Mouse (Mus musculus) right cerebral cortex, postnatal 36 days (tissue): ENCODE data around the gene Wnt5a.

Experiments used
- DNase-seq, 2 experiments: peaks; one replicate each; pipeline ENCODE4 v3.0.0; 2022; ENCODE audit warnings: low spot score in 2 of 2, mixed read lengths in 1 of 2

The Wnt5a gene

GRCm38 (mm10) chr14:28504101-28505050 is at the start of gene Wnt5a:
TSS of gene Wnt5a (plus strand) at chr14:28504750.
- DNase-seq = no peak

- no peak for DNase-seq
Observed at GRCm38 (mm10) chr14:28456372-28457076, 48.0 kb upstream of the Wnt5a start.

GRCm38 (mm10) chr14:28457428-28457827 is 47.1 kb upstream of the Wnt5a start:
- DNase-seq = no peak

DNA sequence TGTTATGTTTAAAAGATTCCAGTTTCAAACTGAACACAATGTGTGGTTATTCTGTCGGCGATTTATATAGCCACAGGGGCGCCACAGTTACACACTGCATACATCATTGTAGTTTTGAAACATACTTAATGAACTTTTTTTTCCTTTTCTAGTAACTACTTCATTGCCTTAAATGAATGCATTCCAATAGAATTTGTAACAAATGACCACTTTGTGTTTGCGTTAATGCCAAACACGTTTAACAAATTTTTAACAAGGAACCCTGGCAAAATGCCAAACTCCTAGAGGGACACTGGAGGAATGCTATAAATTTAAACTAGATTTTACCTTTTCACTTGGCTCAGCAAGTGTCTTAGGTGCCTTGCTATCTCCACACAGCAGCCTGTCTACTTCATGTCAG is 36.6 kb upstream of the Wnt5a start:
- no peak for DNase-seq

DNA sequence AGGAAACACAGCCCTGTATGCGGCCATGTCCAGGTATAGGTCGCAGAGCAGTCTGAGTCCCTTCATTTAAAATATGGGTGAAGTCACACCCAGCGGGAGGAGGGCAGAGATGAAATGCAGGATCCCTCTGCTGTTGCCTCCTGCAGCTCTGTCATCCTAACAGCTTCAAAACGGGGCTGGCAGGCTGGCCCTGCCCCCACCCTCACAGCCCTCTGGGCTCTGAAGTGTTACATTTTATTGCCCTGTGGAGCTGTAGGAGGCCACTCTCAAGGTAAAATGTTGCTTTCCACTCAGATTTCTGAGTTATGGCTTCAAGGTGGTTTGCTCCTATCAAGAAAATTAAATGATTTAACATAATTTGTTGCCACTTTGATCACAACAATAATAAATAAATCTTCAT is 34.9 kb upstream of the Wnt5a start:
- no peak for DNase-seq

- DNase-seq = no peak
Observed at GRCm38 (mm10) chr14:28470212-28470611, 34.3 kb upstream of the Wnt5a start.

DNA sequence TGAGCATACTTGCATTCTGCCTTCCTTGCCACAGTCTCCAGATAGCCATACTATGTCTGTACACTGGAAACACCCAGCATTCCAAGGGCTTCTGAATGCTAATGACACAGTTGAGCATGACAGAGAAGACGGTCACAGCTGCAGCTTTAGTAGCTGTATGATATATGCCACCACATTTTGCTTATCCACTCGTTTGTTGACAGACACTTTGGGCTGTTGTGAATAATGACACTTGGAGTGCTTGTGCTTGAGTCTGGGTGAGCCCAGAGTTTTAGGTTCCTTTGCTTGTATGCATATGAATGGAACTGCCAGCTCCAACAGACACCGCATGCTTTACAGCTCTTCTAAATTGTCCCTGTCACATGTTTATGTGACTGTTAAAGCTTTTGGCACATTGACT is 29.5 kb upstream of the Wnt5a start:
- no peak for DNase-seq

- no peak for DNase-seq
Observed at GRCm38 (mm10) chr14:28475421-28475820, 29.1 kb upstream of the Wnt5a start.

DNA sequence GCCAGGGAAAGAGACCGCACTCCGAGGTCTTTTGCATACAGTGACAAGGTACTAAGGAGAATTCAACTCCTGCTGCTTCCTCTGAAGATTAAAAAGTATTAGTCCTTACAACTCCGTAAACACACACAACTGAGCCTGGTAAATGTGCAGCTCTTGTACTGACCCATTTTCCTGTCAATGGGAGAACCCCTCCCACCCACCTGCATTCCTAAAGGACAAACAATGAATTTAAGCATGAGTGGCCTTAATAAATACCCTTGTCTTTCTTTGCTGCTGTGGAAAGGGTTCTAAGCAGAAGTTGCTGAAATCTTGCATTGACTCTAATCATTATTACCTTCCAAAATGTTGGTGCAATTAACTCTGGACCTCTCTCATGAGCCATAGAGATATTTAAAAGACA is 27.8 kb upstream of the Wnt5a start:
- no peak for DNase-seq

- DNase-seq = no peak
Observed at GRCm38 (mm10) chr14:28480866-28481265, 23.7 kb upstream of the Wnt5a start.

DNA sequence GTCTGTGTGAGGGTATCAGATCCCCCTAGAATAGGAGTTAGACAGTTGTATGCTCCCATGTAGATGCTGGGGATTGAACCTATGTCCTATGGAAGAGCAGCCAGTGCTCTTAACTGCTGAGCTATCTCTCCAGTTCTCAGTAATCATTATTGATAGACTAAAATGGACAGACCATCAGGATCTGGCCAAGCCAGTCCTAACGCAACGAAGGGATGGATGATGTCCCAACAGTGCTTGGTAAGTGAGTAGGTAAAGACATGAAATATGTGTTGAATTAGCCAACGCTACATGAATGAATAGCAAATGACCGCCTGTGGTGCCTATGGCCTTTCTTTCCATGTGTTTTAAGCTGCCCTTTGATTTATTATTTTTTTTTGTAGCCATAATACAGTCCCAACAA is 10.7 kb upstream of the Wnt5a start:
- DNase-seq = no peak

- no peak for DNase-seq
Observed at GRCm38 (mm10) chr14:28494273-28494672, 10.3 kb upstream of the Wnt5a start.

- DNase-seq = no peak
Observed at GRCm38 (mm10) chr14:28501216-28501878, 3.2 kb upstream of the Wnt5a start.

GRCm38 (mm10) chr14:28503276-28503675 is 1.3 kb upstream of the Wnt5a start:
- DNase-seq = no peak

GRCm38 (mm10) chr14:28505051-28505585 is 568 bp downstream of the Wnt5a start:
- DNase-seq = peak in 1 of 2 experiments; percentile 12

- DNase-seq = peak in 1 of 2 experiments; percentile 9
Observed at GRCm38 (mm10) chr14:28505586-28506375, 1.2 kb downstream of the Wnt5a start.

GRCm38 (mm10) chr14:28506376-28506831 is 1.9 kb downstream of the Wnt5a start:
- no peak for DNase-seq

DNA sequence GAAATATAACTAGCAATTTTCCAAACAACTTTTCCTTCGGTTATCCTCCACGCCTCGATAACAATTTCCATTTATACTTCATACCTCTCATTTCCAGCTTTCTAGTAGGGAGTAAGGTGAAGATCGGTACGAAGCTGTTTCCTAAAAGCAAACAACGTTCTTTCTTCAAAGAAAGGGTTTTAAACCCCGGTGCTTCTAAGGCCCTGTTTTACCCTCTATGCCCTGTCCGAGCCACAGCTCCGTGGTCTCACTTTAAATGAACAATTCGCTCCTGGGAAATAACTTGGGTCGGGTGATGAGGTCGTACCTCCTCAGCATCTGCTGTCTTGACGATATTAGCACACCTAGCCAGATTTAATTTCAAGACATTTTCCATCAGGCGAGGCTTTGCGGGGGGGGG is 2.5 kb downstream of the Wnt5a start:
- no peak for DNase-seq

- DNase-seq = peak in 1 of 2 experiments; percentile 31
Observed at GRCm38 (mm10) chr14:28507471-28507870, 2.9 kb downstream of the Wnt5a start.

DNA sequence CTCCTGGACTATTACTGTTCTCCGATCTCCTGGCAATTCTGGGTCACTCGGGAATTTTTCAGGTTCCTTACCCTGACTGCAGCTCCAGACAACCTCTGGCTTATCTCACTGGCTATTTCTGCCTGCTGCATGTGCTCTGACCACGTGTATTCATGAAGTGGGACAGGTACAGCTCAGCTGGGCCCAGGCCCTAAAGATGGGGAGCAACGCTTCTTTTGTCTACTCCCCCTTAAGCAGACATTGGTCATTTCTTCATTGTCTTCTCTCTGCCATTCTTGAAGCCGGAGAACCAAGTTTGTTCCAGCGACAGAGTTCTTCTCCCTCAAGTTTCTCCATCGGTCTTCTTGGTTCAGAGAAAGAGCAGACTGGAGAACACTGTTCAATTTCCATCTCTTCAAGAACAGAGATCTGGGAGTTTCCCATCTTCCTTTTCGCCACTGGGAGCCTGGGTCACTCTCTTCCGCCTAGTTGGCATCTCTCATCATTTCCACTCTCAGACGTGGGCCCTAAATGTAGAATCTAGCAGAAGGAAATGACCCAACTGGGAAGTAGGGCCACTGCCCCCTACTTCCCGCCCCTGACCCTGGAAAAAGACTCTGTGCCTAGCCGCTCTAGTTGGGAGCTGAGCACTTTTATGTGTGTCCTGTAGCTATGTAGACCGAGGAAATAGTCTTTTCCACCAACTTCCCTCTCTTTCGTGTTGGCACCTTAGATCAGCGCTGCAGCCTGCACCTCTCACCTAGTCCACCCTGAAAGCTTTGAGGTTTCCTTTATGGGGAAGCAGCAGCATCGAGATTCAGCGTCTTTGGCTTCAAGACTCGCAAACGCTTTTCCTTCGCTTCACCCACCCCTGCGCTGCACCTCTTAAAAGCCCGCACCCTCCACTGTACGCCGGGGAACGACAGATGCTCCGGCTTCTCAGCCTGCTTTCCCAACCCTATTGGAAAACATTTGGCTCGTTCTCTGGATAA is 4.0 kb downstream of the Wnt5a start:
- DNase-seq = no peak
